Mouse (Mus musculus) embryo, embryonic 9.5 days (tissue): ENCODE measurements around the gene Kcnma1.

Source experiments
- DNase-seq: peaks from one replicate; pipeline ENCODE4 v3.0.0-alpha.2; 2017; ENCODE audit errors: extremely low spot score

Gene Kcnma1

DNA sequence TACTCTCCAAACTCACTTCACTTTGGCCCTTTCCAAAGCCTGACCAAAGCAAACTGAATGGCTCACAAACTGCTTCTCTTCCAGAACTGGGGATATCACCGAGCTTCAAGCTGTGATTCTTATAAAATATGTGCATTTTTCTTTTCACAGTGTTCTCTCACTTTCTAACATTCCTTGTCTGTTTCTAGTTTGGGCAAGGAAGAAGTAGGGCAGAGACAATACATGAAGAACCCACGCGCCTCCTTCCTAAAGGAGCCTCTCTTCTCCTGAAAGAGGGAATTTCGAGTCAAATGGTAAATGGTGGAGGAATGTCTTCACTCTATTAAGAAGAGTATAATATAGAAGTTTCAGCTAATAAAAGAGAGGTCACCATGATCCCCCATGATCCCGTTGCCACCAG lies 709.0 kb downstream of the Kcnma1 start:
- DNase-seq, result no peak

- DNase-seq, result no peak
Observed at GRCm38 (mm10) chr14:23300443-23300842, 713.8 kb downstream of the Kcnma1 start.

- DNase-seq, result no peak
Observed at GRCm38 (mm10) chr14:23290634-23291033, 723.7 kb downstream of the Kcnma1 start.

DNA sequence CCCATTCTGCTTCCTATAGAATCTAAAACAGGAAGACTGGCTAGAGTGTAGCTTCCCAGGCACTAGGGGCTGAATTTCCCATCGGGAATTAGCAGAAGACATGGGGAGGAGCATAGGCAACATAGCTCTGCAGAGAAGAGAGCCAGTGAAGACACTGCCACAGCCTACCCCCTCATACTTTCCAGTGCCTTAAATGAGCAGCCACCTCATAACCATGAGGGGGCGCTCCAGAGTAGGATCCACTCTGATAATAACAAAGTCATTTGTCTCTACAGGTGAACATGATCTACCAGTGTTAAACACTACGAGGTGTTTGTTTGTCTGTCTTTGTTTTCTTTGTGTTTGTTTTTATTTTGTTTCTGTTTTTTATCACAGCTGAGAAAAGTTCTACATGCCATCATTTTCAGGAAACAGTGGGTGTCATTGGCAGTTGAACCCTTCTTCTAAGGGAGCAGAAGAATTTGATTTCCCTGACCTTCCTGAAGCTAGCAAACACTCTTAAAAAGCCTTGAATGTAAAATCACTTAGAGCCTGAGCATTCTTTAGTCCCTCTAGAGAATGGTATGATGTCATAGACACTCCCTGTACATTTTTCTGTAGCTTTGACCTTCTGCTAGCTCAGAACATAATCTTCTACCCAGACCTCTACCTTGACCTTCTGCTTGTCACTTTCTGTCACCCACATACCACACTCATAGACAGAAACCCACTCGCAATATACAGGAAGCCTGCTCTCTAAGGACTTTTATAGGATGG lies 747.6 kb downstream of the Kcnma1 start:
- no peak for DNase-seq

DNA sequence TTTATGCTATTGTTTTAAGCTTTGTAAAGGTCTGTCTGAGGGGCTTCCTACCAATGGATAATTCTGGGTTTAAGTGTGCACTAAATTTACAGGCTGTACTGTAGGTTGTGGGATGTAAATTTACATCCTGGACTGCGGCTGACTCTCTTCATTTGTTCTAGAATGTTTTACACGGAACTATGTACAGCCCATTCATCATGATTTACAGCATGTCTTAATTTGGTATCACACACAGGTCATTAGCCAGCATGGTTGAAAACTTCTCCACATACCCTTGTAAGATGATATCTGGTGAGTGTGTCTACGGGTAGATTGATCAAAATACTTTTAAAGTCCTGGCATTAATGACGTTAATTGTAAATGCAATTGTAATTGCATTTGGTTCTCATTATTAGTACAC lies 761.1 kb downstream of the Kcnma1 start:
- DNase-seq, result no peak

- DNase-seq, result peak; percentile 5
Observed at GRCm38 (mm10) chr14:23244446-23244845, 769.8 kb downstream of the Kcnma1 start.

- DNase-seq, result no peak
Observed at GRCm38 (mm10) chr14:23243857-23244256, 770.4 kb downstream of the Kcnma1 start.
